Mouse (Mus musculus): ENCODE measurements around the gene Otos. TPM values are rescaled to one million over a fixed set of nuclear protein-coding genes. Genes with fewer than 3 reads are reported as not detected.
A peak's percentile ranks its signal among the peaks of the same experiment; 100 is the strongest.

Gene Otos
- polyA plus RNA-seq (2012; rRNA removed) = 0.41 and 0.58 TPM in 2 replicates

- Histone ChIP-seq H3K4me1 (ENCODE audit: control insufficient read depth, insufficient read depth, insufficient read length) (peaks cover 7% of the 10 kb centered on the region; the same call in 1 of the 2 replicates), H3K36me3 (ENCODE audit: control insufficient read depth, insufficient read depth, low read length) (no peaks in the 10 kb centered on the region), H3K27ac (ENCODE audit: insufficient read depth, low read length) (no peak within 1 kb of the TSS), H3K27me3 (ENCODE audit: control insufficient read depth, insufficient read depth, low read length) (no peaks in the 10 kb centered on the region), H3K4me3 (ENCODE audit: extremely low read depth, insufficient read depth, insufficient read length) (peak within 1 kb of the TSS; percentile 31; the same call in 1 of the 2 replicates)
- 22% methylated on average over 8 of the region's 8 CpGs for WGBS
- peak; percentile 30 to 36 for DNase-seq (ENCODE audit: low read depth in 1 of 2, low spot score in 2 of 2)
- TF ChIP-seq POLR2A (IDR thresholded peaks at IDR 0.05; ENCODE audit: low read depth, low read length) (no peak), CTCF (IDR thresholded peaks at IDR 0.05; ENCODE audit: extremely low read depth, insufficient read depth, insufficient read length, insufficient replicate concordance) (peak; percentile 71; the same call in 1 of the 2 replicates)
These were observed at the start of gene Otos for GRCm38 (mm10) chr1:92648673-92649072. Gene Otos (minus strand): TSS chr1:92648841.

- DNase-seq (ENCODE audit: low read depth in 1 of 2, low spot score in 2 of 2) = peak; percentile 9 to 31
- H3K4me3 ChIP-seq (ENCODE audit: extremely low read depth, insufficient read depth, insufficient read length) = no peak overlapping the region
These were observed 48.2 kb upstream of the Otos start for GRCm38 (mm10) chr1:92696848-92697247.

DNA sequence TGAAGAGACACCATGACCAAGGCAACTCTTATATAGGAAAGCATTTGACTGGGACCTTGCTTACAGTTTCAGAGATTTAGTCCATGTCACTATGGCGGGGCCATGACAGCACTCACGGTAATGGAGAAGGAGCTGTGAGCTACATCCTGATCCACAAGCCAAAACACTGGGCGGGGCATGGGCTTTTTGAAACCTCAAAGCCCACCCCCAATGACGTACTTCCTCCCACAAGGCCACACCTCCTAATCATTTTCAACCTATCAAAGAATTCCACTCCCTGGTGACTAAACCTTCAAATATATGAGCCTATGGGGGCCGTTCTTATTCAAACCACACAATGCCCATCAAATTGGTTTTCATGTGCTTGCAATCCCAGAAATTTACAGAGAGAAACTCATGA lies 47.1 kb upstream of the Otos start:
- no peaks in the 10 kb centered on the region for H3K36me3 ChIP-seq (ENCODE audit: control insufficient read depth, insufficient read depth, low read length)
- H3K4me1 ChIP-seq (ENCODE audit: control insufficient read depth, insufficient read depth, insufficient read length) = no peaks in the 10 kb centered on the region
- no peak overlapping the region for H3K27ac ChIP-seq (ENCODE audit: insufficient read depth, low read length)
- DNase-seq (ENCODE audit: low read depth in 1 of 2, low spot score in 2 of 2) = no peak
- TF ChIP-seq POLR2A (IDR thresholded peaks at IDR 0.05; ENCODE audit: low read depth, low read length) = no peak
- no peak for TF ChIP-seq CTCF (IDR thresholded peaks at IDR 0.05; ENCODE audit: extremely low read depth, insufficient read depth, insufficient read length, insufficient replicate concordance)
- H3K27me3 ChIP-seq (ENCODE audit: control insufficient read depth, insufficient read depth, low read length) = no peaks in the 10 kb centered on the region
- 80% methylated on average over 5 of the region's 5 CpGs for WGBS
- H3K4me3 ChIP-seq (ENCODE audit: extremely low read depth, insufficient read depth, insufficient read length) = no peak overlapping the region

More at GRCm38 (mm10) chr1:92696848-92697247, 48.2 kb upstream of the Otos start:
- Histone ChIP-seq H3K4me1 (ENCODE audit: control insufficient read depth, insufficient read depth, insufficient read length) (no peaks in the 10 kb centered on the region), H3K36me3 (ENCODE audit: control insufficient read depth, insufficient read depth, low read length) (no peaks in the 10 kb centered on the region), H3K27me3 (ENCODE audit: control insufficient read depth, insufficient read depth, low read length) (no peaks in the 10 kb centered on the region), H3K27ac (ENCODE audit: insufficient read depth, low read length) (no peak overlapping the region)
- peak; percentile 59; the same call in 1 of the 2 replicates for TF ChIP-seq CTCF (IDR thresholded peaks at IDR 0.05; ENCODE audit: extremely low read depth, insufficient read depth, insufficient read length, insufficient replicate concordance)
- no peak for TF ChIP-seq POLR2A (IDR thresholded peaks at IDR 0.05; ENCODE audit: low read depth, low read length)
- 32% methylated on average over 4 of the region's 4 CpGs for WGBS

DNA sequence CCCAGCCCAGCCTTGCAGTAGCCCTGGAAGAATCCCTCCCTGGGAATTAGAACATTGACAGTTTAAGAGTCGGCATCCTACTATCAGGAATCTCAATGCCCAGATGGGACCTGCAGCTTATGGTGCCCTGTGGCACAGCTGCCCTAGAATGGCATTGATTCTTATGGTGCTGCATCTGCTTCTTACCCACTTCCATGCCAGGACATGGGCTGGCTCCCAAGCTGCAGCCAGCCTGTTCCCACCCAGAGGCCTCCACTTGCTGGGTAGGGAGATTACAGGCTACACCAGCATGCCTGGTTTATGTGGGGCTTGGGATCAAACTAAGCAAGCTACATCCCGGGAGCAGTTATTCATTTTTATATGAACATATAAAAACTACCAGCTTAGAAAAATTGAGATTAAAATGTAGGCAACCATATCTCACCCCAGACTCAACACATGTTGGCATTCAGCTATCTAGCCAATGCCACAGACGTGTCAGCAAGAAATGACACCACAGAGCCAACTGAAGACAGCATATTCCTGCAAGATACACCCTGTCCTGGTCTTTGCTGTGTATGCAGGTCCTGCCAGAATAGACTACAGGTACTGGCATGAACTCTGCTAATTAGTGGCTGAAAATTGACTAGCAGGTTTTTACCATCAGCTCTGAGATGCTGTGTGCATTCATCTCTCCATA lies 42.7 kb upstream of the Otos start:
- no peak overlapping the region for H3K4me3 ChIP-seq (ENCODE audit: extremely low read depth, insufficient read depth, insufficient read length)
- DNase-seq (ENCODE audit: low read depth in 1 of 2, low spot score in 2 of 2) = no peak
- no peaks in the 10 kb centered on the region for H3K27me3 ChIP-seq (ENCODE audit: control insufficient read depth, insufficient read depth, low read length)
- 86% methylated on average over 3 of the region's 3 CpGs for WGBS
- H3K4me1 ChIP-seq (ENCODE audit: control insufficient read depth, insufficient read depth, insufficient read length) = no peaks in the 10 kb centered on the region
- H3K27ac ChIP-seq (ENCODE audit: insufficient read depth, low read length) = no peak overlapping the region
- no peak for TF ChIP-seq CTCF (IDR thresholded peaks at IDR 0.05; ENCODE audit: extremely low read depth, insufficient read depth, insufficient read length, insufficient replicate concordance)
- TF ChIP-seq POLR2A (IDR thresholded peaks at IDR 0.05; ENCODE audit: low read depth, low read length) = no peak
- no peaks in the 10 kb centered on the region for H3K36me3 ChIP-seq (ENCODE audit: control insufficient read depth, insufficient read depth, low read length)

- Histone ChIP-seq H3K4me1 (ENCODE audit: control insufficient read depth, insufficient read depth, insufficient read length) (no peaks in the 10 kb centered on the region), H3K27ac (ENCODE audit: insufficient read depth, low read length) (no peak overlapping the region), H3K27me3 (ENCODE audit: control insufficient read depth, insufficient read depth, low read length) (no peaks in the 10 kb centered on the region), H3K36me3 (ENCODE audit: control insufficient read depth, insufficient read depth, low read length) (no peaks in the 10 kb centered on the region), H3K4me3 (ENCODE audit: extremely low read depth, insufficient read depth, insufficient read length) (no peak overlapping the region)
- DNase-seq (ENCODE audit: low read depth in 1 of 2, low spot score in 2 of 2) = no peak
- WGBS = 85% methylated on average over 8 of the region's 8 CpGs
- TF ChIP-seq CTCF (IDR thresholded peaks at IDR 0.05; ENCODE audit: extremely low read depth, insufficient read depth, insufficient read length, insufficient replicate concordance) = no peak
- TF ChIP-seq POLR2A (IDR thresholded peaks at IDR 0.05; ENCODE audit: low read depth, low read length) = no peak
These were observed 38.4 kb upstream of the Otos start for GRCm38 (mm10) chr1:92686994-92687393.

DNA sequence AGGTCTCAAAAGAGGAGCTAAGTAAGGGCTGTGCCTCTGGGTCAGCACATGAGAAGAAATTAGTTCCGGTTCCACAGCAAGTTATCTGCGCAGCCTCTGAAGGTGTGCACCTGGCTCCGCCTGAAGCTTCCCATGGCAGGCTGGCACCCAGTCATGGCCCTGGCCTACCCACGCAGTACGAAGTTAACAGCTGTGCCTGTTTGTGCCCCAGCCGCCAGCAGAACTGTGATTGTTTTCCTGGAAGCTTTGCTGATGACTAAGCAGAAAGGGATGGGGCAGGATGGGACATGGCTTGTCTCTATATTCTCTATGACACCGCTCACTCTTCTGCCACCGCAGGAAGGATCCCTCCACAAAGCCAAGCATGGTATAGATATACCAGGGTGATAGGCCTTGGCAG lies 34.5 kb upstream of the Otos start:
- H3K27ac ChIP-seq (ENCODE audit: insufficient read depth, low read length) = no peak overlapping the region
- WGBS = 88% methylated on average over 8 of the region's 8 CpGs
- no peaks in the 10 kb centered on the region for H3K36me3 ChIP-seq (ENCODE audit: control insufficient read depth, insufficient read depth, low read length)
- TF ChIP-seq CTCF (IDR thresholded peaks at IDR 0.05; ENCODE audit: extremely low read depth, insufficient read depth, insufficient read length, insufficient replicate concordance) (no peak), POLR2A (IDR thresholded peaks at IDR 0.05; ENCODE audit: low read depth, low read length) (no peak)
- no peak overlapping the region for H3K4me3 ChIP-seq (ENCODE audit: extremely low read depth, insufficient read depth, insufficient read length)
- H3K4me1 ChIP-seq (ENCODE audit: control insufficient read depth, insufficient read depth, insufficient read length) = no peaks in the 10 kb centered on the region
- DNase-seq (ENCODE audit: low read depth in 1 of 2, low spot score in 2 of 2) = no peak
- no peaks in the 10 kb centered on the region for H3K27me3 ChIP-seq (ENCODE audit: control insufficient read depth, insufficient read depth, low read length)
